Mouse (Mus musculus): ENCODE results near the gene Zfhx3.

Gene Zfhx3

GRCm38 (mm10) chr8:108537686-108538551, 595.5 kb downstream of the Zfhx3 start:
- in situ Hi-C loops (cut with MseI, MboI): no loop called here

GRCm38 (mm10) chr8:108538929-108539555, 596.6 kb downstream of the Zfhx3 start:
- in situ Hi-C loops (cut with MseI, MboI): no loop called here

- in situ Hi-C loops (cut with MseI, MboI): no loop called here
Observed at GRCm38 (mm10) chr8:108552518-108552917, 610.1 kb downstream of the Zfhx3 start.

- in situ Hi-C loops (cut with MseI, MboI): no loop called here
Observed at GRCm38 (mm10) chr8:108553808-108554577, 611.5 kb downstream of the Zfhx3 start.

- in situ Hi-C loops (cut with MseI, MboI): no loop called here
Observed at GRCm38 (mm10) chr8:108554578-108555245, 612.3 kb downstream of the Zfhx3 start.

- in situ Hi-C loops (cut with MseI, MboI): no loop called here
Observed at GRCm38 (mm10) chr8:108563420-108563819, 621.0 kb downstream of the Zfhx3 start.

- in situ Hi-C loops (cut with MseI, MboI): no loop called here
Observed at GRCm38 (mm10) chr8:108563934-108564564, 621.6 kb downstream of the Zfhx3 start.

GRCm38 (mm10) chr8:108566035-108566434, 623.6 kb downstream of the Zfhx3 start:
- in situ Hi-C loops (cut with MseI, MboI): no loop called here

GRCm38 (mm10) chr8:108573295-108574017, 631.0 kb downstream of the Zfhx3 start:
- in situ Hi-C loops (cut with MseI, MboI): no loop called here

GRCm38 (mm10) chr8:108574101-108574500, 631.7 kb downstream of the Zfhx3 start:
- in situ Hi-C loops (cut with MseI, MboI): no loop called here

- in situ Hi-C loops (cut with MseI, MboI): no loop called here
Observed at GRCm38 (mm10) chr8:108577571-108577970, 635.1 kb downstream of the Zfhx3 start.

- in situ Hi-C loops (cut with MseI, MboI): no loop called here
Observed at GRCm38 (mm10) chr8:108578388-108578787, 635.9 kb downstream of the Zfhx3 start.

GRCm38 (mm10) chr8:108579808-108580207, 637.4 kb downstream of the Zfhx3 start:
- in situ Hi-C loops (cut with MseI, MboI): no loop called here

- in situ Hi-C loops (cut with MseI, MboI): no loop called here
Observed at GRCm38 (mm10) chr8:108580364-108580763, 637.9 kb downstream of the Zfhx3 start.

GRCm38 (mm10) chr8:108581557-108581956, 639.1 kb downstream of the Zfhx3 start:
- in situ Hi-C loops (cut with MseI, MboI): no loop called here

GRCm38 (mm10) chr8:108582251-108582650, 639.8 kb downstream of the Zfhx3 start:
- in situ Hi-C loops (cut with MseI, MboI): no loop called here

- in situ Hi-C loops (cut with MseI, MboI): no loop called here
Observed at GRCm38 (mm10) chr8:108583261-108583660, 640.8 kb downstream of the Zfhx3 start.

GRCm38 (mm10) chr8:108583867-108584661, 641.6 kb downstream of the Zfhx3 start:
- in situ Hi-C loops (cut with MseI, MboI): no loop called here

- in situ Hi-C loops (cut with MseI, MboI): no loop called here
Observed at GRCm38 (mm10) chr8:108584662-108584978, 642.2 kb downstream of the Zfhx3 start.

GRCm38 (mm10) chr8:108591037-108591436, 648.6 kb downstream of the Zfhx3 start:
- in situ Hi-C loops (cut with MseI, MboI): no loop called here

All from mouse trophoblast stem cell (cell line).